Mouse (Mus musculus): Measurements from ENCODE around the gene Dennd4b. TPM values are rescaled to one million over a fixed set of nuclear protein-coding genes. Genes with fewer than 3 reads are reported as not detected.

Gene Dennd4b
- total RNA-seq, 1 experiment from 2014 or later, result 14.9 TPM

Other genes with a start within 250 kb of the Dennd4b start
- 28.8 and 34.0 TPM in 2 replicates for gene 4933434E20Rik, start 213.5 kb upstream of the Dennd4b start, total RNA-seq (2017)
- 180 and 186 TPM in 2 replicates for gene Ubap2l, start 212.6 kb upstream of the Dennd4b start, total RNA-seq (2017)
- gene Tpm3, start 192.5 kb upstream of the Dennd4b start, total RNA-seq (2017), result 718 and 782 TPM in 2 replicates
- 0.27 and 0.39 TPM in 2 replicates for gene Nup210l, start 161.1 kb upstream of the Dennd4b start, total RNA-seq (2017)
- 4,490 and 5,667 TPM in 2 replicates for gene Rps27, start 51.5 kb upstream of the Dennd4b start, total RNA-seq (2017)
- 0.23 and 1.4 TPM in 2 replicates for gene Rab13, start 51.5 kb upstream of the Dennd4b start, total RNA-seq (2017)
- gene Jtb, start 33.6 kb upstream of the Dennd4b start, total RNA-seq (2017), result 51.4 and 52.9 TPM in 2 replicates
- not detected in 2 replicates for gene Creb3l4, start 21.7 kb upstream of the Dennd4b start, total RNA-seq (2017)
- 35.0 and 42.1 TPM in 2 replicates for gene Slc39a1, start 17.0 kb upstream of the Dennd4b start, total RNA-seq (2017)
- 13.4 and 16.5 TPM in 2 replicates for gene Crtc2, start 11.0 kb upstream of the Dennd4b start, total RNA-seq (2017)
- gene Gatad2b, start 28.0 kb downstream of the Dennd4b start, total RNA-seq (2017), result 34.4 and 39.8 TPM in 2 replicates
- gene Slc27a3, start 124.8 kb downstream of the Dennd4b start, total RNA-seq (2017), result 1.1 and 1.2 TPM in 2 replicates
- gene Ints3, start 168.4 kb downstream of the Dennd4b start, total RNA-seq (2017), result 19.2 and 21.7 TPM in 2 replicates
- not detected in 2 replicates for gene Npr1, start 200.7 kb downstream of the Dennd4b start, total RNA-seq (2017)
- gene Ilf2, start 210.9 kb downstream of the Dennd4b start, total RNA-seq (2017), result 200 and 222 TPM in 2 replicates
- gene Snapin, start 225.8 kb downstream of the Dennd4b start, total RNA-seq (2017), result 37.3 and 43.3 TPM in 2 replicates
- 88.3 and 113 TPM in 2 replicates for gene Chtop, start 244.3 kb downstream of the Dennd4b start, total RNA-seq (2017)
- 68.0 and 72.4 TPM in 2 replicates for gene S100a1, start 249.2 kb downstream of the Dennd4b start, total RNA-seq (2017)
- 45.3 and 46.6 TPM in 2 replicates for gene S100a13, start 249.2 kb downstream of the Dennd4b start, total RNA-seq (2017)